ENCODE assay signal across 8 mouse cellular contexts in the genomic region with DNA sequence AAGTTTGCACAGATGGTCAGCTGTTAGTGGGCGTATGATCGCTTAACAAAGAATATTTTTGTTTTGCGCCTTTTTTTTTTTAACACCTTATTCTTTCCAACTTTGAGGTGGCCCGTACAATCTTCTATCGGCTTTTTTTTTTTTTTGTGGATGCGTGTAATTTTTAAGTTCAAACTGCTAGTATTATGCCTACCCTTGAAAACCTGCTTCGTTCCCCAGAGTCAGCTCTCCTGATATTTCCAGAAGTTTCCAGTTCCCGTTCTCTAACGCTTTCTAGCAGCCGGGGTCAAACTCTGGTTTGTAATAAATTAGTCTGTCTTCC. TPM values are rescaled to one million over a fixed set of nuclear protein-coding genes. Genes with fewer than 3 reads are reported as not detected.
DNase-seq lines count a peak whose midpoint lies in the region; ATAC-seq and TF ChIP-seq lines count a peak whose summit lies in the region.

No protein-coding gene starts in this region.

- TF ChIP-seq POLR2A in cerebellum, adult 2 months (IDR thresholded peaks at IDR 0.05; ENCODE audit: borderline replicate concordance, insufficient read depth, low read length) = no peak
- TF ChIP-seq POLR2A in limb, embryonic 14.5 days (IDR thresholded peaks at IDR 0.05; ENCODE audit: borderline replicate concordance, extremely low read depth, insufficient read depth, insufficient read length) = no peak

- no peak for TF ChIP-seq CTCF in cerebellum, adult 2 months (IDR thresholded peaks at IDR 0.05; ENCODE audit: borderline replicate concordance, insufficient read depth, low read depth, low read length)

- H3K9me3 ChIP-seq in limb, embryonic 14.5 days (ENCODE audit: control insufficient read depth, low read length) = no peaks in the 10 kb centered on the region
- no peaks in the 10 kb centered on the region for H3K9me3 ChIP-seq in stomach, embryonic 15.5 days

- no peak for ATAC-seq in limb, embryonic 14.5 days (ENCODE audit: low FRiP score, low read depth)
- no peak for ATAC-seq in stomach, embryonic 15.5 days (ENCODE audit: insufficient read depth, low FRiP score, low read depth)

- peak overlapping the region; percentile 89 for H3K9ac ChIP-seq in limb, embryonic 14.5 days (ENCODE audit: low read depth, low read length, severe bottlenecking)
- no peak overlapping the region; the same call in 1 of the 2 replicates for H3K9ac ChIP-seq in stomach, embryonic 15.5 days

- H3K27me3 ChIP-seq in cerebellum, adult 2 months (ENCODE audit: control insufficient read depth, insufficient read depth, low read length) = no peaks in the 10 kb centered on the region
- H3K27me3 ChIP-seq in limb, embryonic 14.5 days (ENCODE audit: control insufficient read depth, insufficient read depth, low read length) = no peaks in the 10 kb centered on the region
- no peaks in the 10 kb centered on the region for H3K27me3 ChIP-seq in stomach, embryonic 15.5 days (replicated peaks)

- peak overlapping the region; percentile 88 for H3K4me2 ChIP-seq in limb, embryonic 14.5 days (replicated peaks; ENCODE audit: low read depth, low read length, severe bottlenecking)
- H3K4me2 ChIP-seq in stomach, embryonic 15.5 days = peak overlapping the region; percentile 57

- no peak for DNase-seq in cerebellum, adult 2 months
- DNase-seq in cerebellum, adult 9-10 months = no peak
- peak; percentile 32 for DNase-seq in retina, embryonic 14.5 days (ENCODE audit: low spot score)
- DNase-seq in retina, postnatal 1 day = no peak
- no peak for DNase-seq in limb, embryonic 14.5 days (ENCODE audit: low spot score)
- no peak for DNase-seq in urinary bladder, postnatal 4 days (ENCODE audit: low spot score in 2 of 2)
- no peak for DNase-seq in cerebellum, adult 9-11 months

- H3K4me3 ChIP-seq in cerebellum, adult 2 months (replicated peaks; ENCODE audit: insufficient read depth, low read depth, low read length) = peak overlapping the region; percentile 67
- H3K4me3 ChIP-seq in limb, embryonic 14.5 days (replicated peaks; ENCODE audit: low read length) = peak overlapping the region; percentile 91
- H3K4me3 ChIP-seq in stomach, embryonic 15.5 days (replicated peaks) = peak overlapping the region; percentile 92

- 4% methylated on average over 10 of the region's 10 CpGs for WGBS in cerebellum, adult 2 months
- under 1% methylated on average over 10 of the region's 10 CpGs for WGBS in limb, embryonic 14.5 days
- WGBS in stomach, embryonic 15.5 days = 2% methylated on average over 10 of the region's 10 CpGs

- no peak overlapping the region for H3K27ac ChIP-seq in cerebellum, adult 2 months (ENCODE audit: insufficient read depth, low read length)
- peak overlapping the region; percentile 61 for H3K27ac ChIP-seq in limb, embryonic 14.5 days (replicated peaks; ENCODE audit: low read depth, low read length)
- H3K27ac ChIP-seq in stomach, embryonic 15.5 days = peak overlapping the region; percentile 80

- no peaks in the 10 kb centered on the region for H3K4me1 ChIP-seq in cerebellum, adult 2 months (ENCODE audit: control insufficient read depth, insufficient read depth, low read length)
- peaks cover 12% of the 10 kb centered on the region for H3K4me1 ChIP-seq in limb, embryonic 14.5 days (ENCODE audit: control insufficient read depth, insufficient read depth, low read length)
- H3K4me1 ChIP-seq in stomach, embryonic 15.5 days = peaks cover 4% of the 10 kb centered on the region; the same call in 1 of the 2 replicates

- H3K36me3 ChIP-seq in limb, embryonic 14.5 days (ENCODE audit: control insufficient read depth, insufficient read depth, low read length) = 0 out of 2 replicates have a peak, but pooled peaks cover 6% of the 10 kb centered on the region
- no peaks in the 10 kb centered on the region for H3K36me3 ChIP-seq in stomach, embryonic 15.5 days

RNA-seq across cellular contexts. Expression of gene Hivep1, which starts 1.0 kb away (rescaled TPM):
- polyA plus RNA-seq in cerebellum, adult 2 months (2012; rRNA removed) = 23.3 and 23.5 TPM in 2 replicates
- polyA plus RNA-seq in limb, embryonic 14.5 days (2012; rRNA removed) = 15.4 and 15.7 TPM in 2 replicates
- 13.4 and 13.6 TPM in 2 replicates for polyA plus RNA-seq in limb, embryonic 14.5 days (2014; fragmentation: Nextera tagmentation; extraction: Ambion mirVana)
- 9.4 and 11.1 TPM in 2 replicates for polyA plus RNA-seq in stomach, embryonic 15.5 days (2015; fragmentation: Nextera tagmentation; extraction: Ambion mirVana)
